Mouse (Mus musculus) ES-CJ7 (cell line): ENCODE results near the gene Vsig2.

ENCODE experiments used
- DNase-seq: peaks from one replicate; pipeline ENCODE4 v3.0.0; 2011; ENCODE audit warnings: low read depth, low spot score

The Vsig2 gene

GRCm38 (mm10) chr9:37539170-37540025 lies at the start of gene Vsig2:
Gene Vsig2 (plus strand): TSS chr9:37539255.
- DNase-seq = peak; percentile 8

- DNase-seq = peak; percentile 64
These were observed 49.5 kb upstream of the Vsig2 start for GRCm38 (mm10) chr9:37489446-37490120.

GRCm38 (mm10) chr9:37495761-37496160 lies 43.3 kb upstream of the Vsig2 start:
- DNase-seq = no peak

GRCm38 (mm10) chr9:37496325-37496724 lies 42.7 kb upstream of the Vsig2 start:
- no peak for DNase-seq

- no peak for DNase-seq
These were observed 38.9 kb upstream of the Vsig2 start for GRCm38 (mm10) chr9:37500201-37500600.

- DNase-seq = no peak
These were observed 37.9 kb upstream of the Vsig2 start for GRCm38 (mm10) chr9:37501170-37501569.

GRCm38 (mm10) chr9:37504348-37504747 lies 34.7 kb upstream of the Vsig2 start:
- peak; percentile 58 for DNase-seq

GRCm38 (mm10) chr9:37506023-37506422 lies 33.0 kb upstream of the Vsig2 start:
- DNase-seq = no peak

- peak; percentile 62 for DNase-seq
These were observed 27.0 kb upstream of the Vsig2 start for GRCm38 (mm10) chr9:37512097-37512496.

- DNase-seq = no peak
These were observed 24.6 kb upstream of the Vsig2 start for GRCm38 (mm10) chr9:37514456-37514855.

- DNase-seq = no peak
These were observed 21.6 kb upstream of the Vsig2 start for GRCm38 (mm10) chr9:37517467-37517866.

GRCm38 (mm10) chr9:37518991-37519390 lies 20.1 kb upstream of the Vsig2 start:
- DNase-seq = no peak

GRCm38 (mm10) chr9:37519995-37520394 lies 19.1 kb upstream of the Vsig2 start:
- DNase-seq = no peak

GRCm38 (mm10) chr9:37525461-37525860 lies 13.6 kb upstream of the Vsig2 start:
- no peak for DNase-seq

- DNase-seq = peak; percentile 25
These were observed 12.3 kb upstream of the Vsig2 start for GRCm38 (mm10) chr9:37526443-37527395.

- peak; percentile 24 for DNase-seq
These were observed 11.4 kb upstream of the Vsig2 start, which contains the start of gene Esam for GRCm38 (mm10) chr9:37527396-37528224. Gene Esam (plus strand): TSS chr9:37528078.

- DNase-seq = no peak
These were observed 10.7 kb upstream of the Vsig2 start for GRCm38 (mm10) chr9:37528225-37528970.

GRCm38 (mm10) chr9:37530031-37530887 lies 8.8 kb upstream of the Vsig2 start:
- peak; percentile 51 for DNase-seq
